Comparison of ENCODE assay signal across 11 mouse cellular contexts in the genomic region with DNA sequence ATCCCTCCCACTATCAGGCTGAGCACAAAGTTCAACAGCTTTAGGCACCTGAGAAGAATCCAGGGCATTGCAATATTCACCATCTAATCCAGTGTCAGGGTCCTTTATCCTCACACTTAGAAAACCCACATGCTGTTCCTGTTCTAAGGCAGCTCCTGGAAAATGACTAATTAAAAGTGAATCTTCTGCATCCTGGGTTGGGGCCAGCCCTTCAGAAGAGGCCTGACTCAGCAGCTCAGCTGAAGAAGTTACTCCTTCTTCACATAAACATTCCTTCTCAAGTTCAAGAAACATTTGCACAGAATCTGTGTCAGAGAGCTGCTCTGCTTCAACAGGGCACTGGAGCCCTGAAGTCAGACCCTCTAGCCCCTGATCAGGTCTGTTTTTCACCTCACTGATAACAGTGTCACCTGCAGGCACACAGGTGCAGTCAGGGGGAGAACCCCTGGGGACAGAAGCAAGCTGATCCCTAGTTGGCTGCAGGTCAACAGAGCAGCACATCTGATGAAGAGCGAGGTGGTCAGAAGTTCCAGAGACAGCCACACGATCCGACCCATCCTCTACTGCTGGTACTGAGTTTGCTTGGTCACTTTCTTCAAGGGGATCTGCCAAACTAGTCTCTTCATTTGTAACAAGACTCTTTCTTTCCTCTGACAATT.
DNase-seq lines count a peak whose midpoint lies in the region; ATAC-seq and TF ChIP-seq lines count a peak whose summit lies in the region.
"Had no signal": no experiment of that assay in that cellular context is flagged by ENCODE, and none has a peak within 500 bp of the region (broad histone marks: within the 10 kb centered on the region; RNA-seq: fewer than 3 reads in every experiment).

No protein-coding gene starts in this region.

- peaks cover 76% of the 10 kb centered on the region for H3K4me1 ChIP-seq in forebrain, embryonic 13.5 days
- peaks cover 76% of the 10 kb centered on the region for H3K4me1 ChIP-seq in forebrain, embryonic 16.5 days (replicated peaks; ENCODE audit: control insufficient read depth, insufficient read depth, low read length)
- peaks cover 47% of the 10 kb centered on the region for H3K4me1 ChIP-seq in hindbrain, postnatal 0 days (ENCODE audit: insufficient read depth, low read length)
- H3K4me1 ChIP-seq in hindbrain, embryonic 11.5 days (replicated peaks; ENCODE audit: control insufficient read depth, insufficient read depth, low read length) = peaks cover 12% of the 10 kb centered on the region
- peaks cover 43% of the 10 kb centered on the region for H3K4me1 ChIP-seq in stomach, embryonic 15.5 days

- H3K4me2 ChIP-seq in forebrain, embryonic 13.5 days = 0 out of 2 replicates have a peak overlapping the region, but pooled peaks have one; percentile 4
- no peak overlapping the region for H3K4me2 ChIP-seq in forebrain, embryonic 16.5 days (ENCODE audit: low read length)
- peak overlapping the region; percentile 10; the same call in 1 of the 2 replicates for H3K4me2 ChIP-seq in hindbrain, postnatal 0 days (ENCODE audit: low read depth, low read length)
- H3K4me2 ChIP-seq in hindbrain, embryonic 11.5 days (replicated peaks; ENCODE audit: low read depth, low read length) = no peak overlapping the region
- H3K4me2 ChIP-seq in stomach, embryonic 15.5 days = peak overlapping the region; percentile 89

- no peaks in the 10 kb centered on the region for H3K27me3 ChIP-seq in forebrain, embryonic 13.5 days
- H3K27me3 ChIP-seq in forebrain, embryonic 16.5 days (replicated peaks; ENCODE audit: control insufficient read depth, insufficient read depth, low read length) = no peaks in the 10 kb centered on the region
- H3K27me3 ChIP-seq in hindbrain, postnatal 0 days (ENCODE audit: insufficient read depth, low read length) = no peaks in the 10 kb centered on the region
- H3K27me3 ChIP-seq in hindbrain, embryonic 11.5 days (ENCODE audit: control insufficient read depth, insufficient read depth, low read length) = no peaks in the 10 kb centered on the region
- no peaks in the 10 kb centered on the region for H3K27me3 ChIP-seq in stomach, embryonic 15.5 days (replicated peaks)
- H3K27me3 ChIP-seq: liver, embryonic 13.5 days had no signal

- DNase-seq in hindbrain, postnatal 0 days (ENCODE audit: low spot score) = no peak
- no peak for DNase-seq in hindbrain, embryonic 11.5 days (ENCODE audit: low spot score)
- DNase-seq in right cerebral cortex, adult 18-20 months = peak; percentile 67
- no peak for DNase-seq in right cerebral cortex, postnatal 4 days
- no peak for DNase-seq in gastrocnemius, adult 8-10 months (ENCODE audit: low spot score in 2 of 2)
- DNase-seq: gastrocnemius, postnatal 36 days; liver, embryonic 13.5 days had no signal

- no peak overlapping the region for H3K4me3 ChIP-seq in forebrain, embryonic 13.5 days
- no peak overlapping the region for H3K4me3 ChIP-seq in forebrain, embryonic 16.5 days (replicated peaks; ENCODE audit: low read length)
- no peak overlapping the region for H3K4me3 ChIP-seq in hindbrain, postnatal 0 days (ENCODE audit: low read length)
- no peak overlapping the region for H3K4me3 ChIP-seq in hindbrain, embryonic 11.5 days (ENCODE audit: low read depth, low read length)
- no peak overlapping the region for H3K4me3 ChIP-seq in stomach, embryonic 15.5 days (replicated peaks)
- H3K4me3 ChIP-seq: liver, embryonic 13.5 days; midbrain, embryonic 10.5 days had no signal

- no peak for ATAC-seq in forebrain, embryonic 13.5 days
- ATAC-seq in forebrain, embryonic 16.5 days = no peak
- ATAC-seq in hindbrain, postnatal 0 days = no peak
- ATAC-seq in hindbrain, embryonic 11.5 days (ENCODE audit: low FRiP score) = no peak
- ATAC-seq in stomach, embryonic 15.5 days (ENCODE audit: insufficient read depth, low FRiP score, low read depth) = no peak

- no peak for TF ChIP-seq CTCF in hindbrain, postnatal 0 days (IDR thresholded peaks at IDR 0.05; ENCODE audit: low read depth)

- H3K9me3 ChIP-seq in forebrain, embryonic 13.5 days (replicated peaks) = no peaks in the 10 kb centered on the region
- H3K9me3 ChIP-seq in forebrain, embryonic 16.5 days (ENCODE audit: control insufficient read depth, low read length) = no peaks in the 10 kb centered on the region
- H3K9me3 ChIP-seq in hindbrain, postnatal 0 days (ENCODE audit: low read length) = no peaks in the 10 kb centered on the region
- no peaks in the 10 kb centered on the region for H3K9me3 ChIP-seq in hindbrain, embryonic 11.5 days (ENCODE audit: control insufficient read depth, low read length)
- H3K9me3 ChIP-seq in stomach, embryonic 15.5 days = no peaks in the 10 kb centered on the region
- H3K9me3 ChIP-seq: liver, embryonic 13.5 days; midbrain, embryonic 10.5 days had no signal

- H3K27ac ChIP-seq in forebrain, embryonic 13.5 days = no peak overlapping the region
- no peak overlapping the region for H3K27ac ChIP-seq in forebrain, embryonic 16.5 days (ENCODE audit: low read length)
- H3K27ac ChIP-seq in hindbrain, postnatal 0 days = peak overlapping the region; percentile 22; the same call in 1 of the 2 replicates
- no peak overlapping the region for H3K27ac ChIP-seq in hindbrain, embryonic 11.5 days (ENCODE audit: low read depth, low read length)
- no peak overlapping the region for H3K27ac ChIP-seq in stomach, embryonic 15.5 days
- H3K27ac ChIP-seq: liver, embryonic 13.5 days; midbrain, embryonic 10.5 days had no signal

- H3K36me3 ChIP-seq in forebrain, embryonic 13.5 days (ENCODE audit: poor library complexity, severe bottlenecking) = peaks cover 11% of the 10 kb centered on the region
- H3K36me3 ChIP-seq in forebrain, embryonic 16.5 days (ENCODE audit: control insufficient read depth, insufficient read depth) = no peaks in the 10 kb centered on the region
- H3K36me3 ChIP-seq in hindbrain, postnatal 0 days (ENCODE audit: insufficient read depth, low read length) = no peaks in the 10 kb centered on the region
- no peaks in the 10 kb centered on the region for H3K36me3 ChIP-seq in hindbrain, embryonic 11.5 days (ENCODE audit: control insufficient read depth, insufficient read depth, low read length)
- no peaks in the 10 kb centered on the region for H3K36me3 ChIP-seq in stomach, embryonic 15.5 days

- 0 out of 2 replicates have a peak overlapping the region, but pooled peaks have one; percentile 2 for H3K9ac ChIP-seq in forebrain, embryonic 13.5 days
- H3K9ac ChIP-seq in forebrain, embryonic 16.5 days (replicated peaks; ENCODE audit: low read depth, low read length) = no peak overlapping the region
- H3K9ac ChIP-seq in hindbrain, postnatal 0 days (replicated peaks; ENCODE audit: low read length) = no peak overlapping the region
- no peak overlapping the region for H3K9ac ChIP-seq in hindbrain, embryonic 11.5 days (ENCODE audit: low read depth, low read length)
- no peak overlapping the region for H3K9ac ChIP-seq in stomach, embryonic 15.5 days
- H3K9ac ChIP-seq: liver, embryonic 13.5 days had no signal

- WGBS in forebrain, embryonic 13.5 days = 93% methylated on average over 3 of the region's 3 CpGs
- WGBS in forebrain, embryonic 16.5 days = 86% methylated on average over 3 of the region's 3 CpGs
- 88% methylated on average over 3 of the region's 3 CpGs for WGBS in hindbrain, postnatal 0 days
- 92% methylated on average over 3 of the region's 3 CpGs for WGBS in hindbrain, embryonic 11.5 days
- WGBS in stomach, embryonic 15.5 days = 67% methylated on average over 3 of the region's 3 CpGs

Comparison
In these comparisons a context has a peak if more than half of its experiments do, and no peak if none do; other contexts are left out.
1. H3K4me2 ChIP-seq: peak in forebrain, embryonic 13.5 days (single experiment), hindbrain, postnatal 0 days (single experiment) and stomach, embryonic 15.5 days (single experiment); none in forebrain, embryonic 16.5 days (single experiment) and hindbrain, embryonic 11.5 days (single experiment).